Mouse (Mus musculus): ENCODE results near the gene Mb21d2. TPM values are rescaled to one million over a fixed set of nuclear protein-coding genes. Genes with fewer than 3 reads are reported as not detected.

The Mb21d2 gene
- total and polyA plus RNA-seq, 3 experiments = not detected

DNA sequence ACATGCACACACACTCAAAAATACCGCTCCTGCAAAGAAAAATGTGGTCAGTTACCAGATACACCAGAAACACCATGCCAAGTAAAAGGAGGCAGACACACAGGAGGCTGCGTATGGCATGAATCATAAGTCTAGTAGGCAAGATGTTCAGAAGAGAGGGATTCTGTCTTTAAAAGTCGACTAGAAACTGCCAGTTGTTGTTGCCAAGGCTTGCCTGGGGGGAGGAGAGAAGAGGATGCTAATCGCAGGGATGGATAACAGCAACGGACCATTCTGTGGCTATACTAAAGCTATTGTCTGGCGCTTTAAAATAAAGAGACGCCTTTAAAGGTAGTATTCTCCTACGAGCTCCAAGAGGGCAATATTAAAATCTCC lies 49.2 kb downstream of the Mb21d2 start:
- Histone ChIP-seq H3K9ac (ENCODE audit: insufficient read depth, low read depth) (no peak overlapping the region), H3K27me3 (replicated peaks) (no peaks in the 10 kb centered on the region), H3K4me3 (replicated peaks in 1 of 3; ENCODE audit: low read depth in 2 of 3, low read length in 2 of 3, poor library complexity in 1 of 3) (no peak overlapping the region), H3K4me2 (ENCODE audit: insufficient read depth, low read depth, poor library complexity, severe bottlenecking) (no peak overlapping the region), H3K36me3 (replicated peaks in 1 of 2; ENCODE audit: control insufficient read depth in 1 of 2, insufficient read depth in 1 of 2, low read length in 1 of 2) (no peaks in the 10 kb centered on the region), H3K27ac (ENCODE audit: insufficient read depth, low read depth) (no peak overlapping the region), H3K9me3 (replicated peaks; ENCODE audit: low read length) (peaks cover 85% of the 10 kb centered on the region), H3K4me1 (ENCODE audit: control insufficient read depth in 1 of 2, insufficient read depth in 2 of 2) (no peaks in the 10 kb centered on the region), H3K79me2 (replicated peaks; ENCODE audit: control insufficient read depth, extremely low read depth, insufficient read depth, poor library complexity, severe bottlenecking) (no peaks in the 10 kb centered on the region)
- DNase-seq (ENCODE audit: extremely low read depth) = no peak
- no peak for TF ChIP-seq E2F4 (IDR thresholded peaks at IDR 0.05; ENCODE audit: insufficient replicate concordance, low read depth, low read length)
- TF ChIP-seq USF1 (IDR thresholded peaks at IDR 0.05; ENCODE audit: low read depth, low read length) = no peak
- TF ChIP-seq MEF2A (IDR thresholded peaks at IDR 0.05; ENCODE audit: borderline replicate concordance, low read depth, low read length) = no peak
- no peak for TF ChIP-seq JUN (IDR thresholded peaks at IDR 0.05; ENCODE audit: insufficient read depth, low read depth, low read length)
- TF ChIP-seq MAFK (IDR thresholded peaks at IDR 0.05; ENCODE audit: insufficient replicate concordance, low read length) = no peak
- no peak for TF ChIP-seq POLR2AphosphoS2 (IDR thresholded peaks at IDR 0.05; ENCODE audit: low read depth, low read length)
- TF ChIP-seq TCF12 (IDR thresholded peaks at IDR 0.05; ENCODE audit: low read depth, low read length) = no peak
- TF ChIP-seq BHLHE40 (IDR thresholded peaks at IDR 0.05; ENCODE audit: low read depth, low read length) = no peak
- no peak for TF ChIP-seq KAT2A (IDR thresholded peaks at IDR 0.05; ENCODE audit: insufficient replicate concordance, low read length)
- TF ChIP-seq UBTF (IDR thresholded peaks at IDR 0.05; ENCODE audit: low read depth, low read length) = no peak
- TF ChIP-seq ZKSCAN1 (IDR thresholded peaks at IDR 0.05; ENCODE audit: borderline replicate concordance, low read depth, low read length) = no peak
- TF ChIP-seq ETS1 (conservative IDR thresholded peaks at IDR 0.05; ENCODE audit: low read depth, low read length) = no peak
- no peak for TF ChIP-seq HCFC1 (IDR thresholded peaks at IDR 0.05; ENCODE audit: low read depth, low read length)
- TF ChIP-seq NELFE (IDR thresholded peaks at IDR 0.05; ENCODE audit: low read depth, low read length) = no peak
- no peak for TF ChIP-seq ZNF384 (IDR thresholded peaks at IDR 0.05; ENCODE audit: low read depth, low read length)
- TF ChIP-seq ZMIZ1 (IDR thresholded peaks at IDR 0.05; ENCODE audit: low read depth, low read length) = no peak
- no peak for TF ChIP-seq NRF1 (IDR thresholded peaks at IDR 0.05; ENCODE audit: low read depth, low read length)
- TF ChIP-seq MYC (IDR thresholded peaks at IDR 0.05; ENCODE audit: low read depth, low read length) = no peak
- no peak for TF ChIP-seq ELF1 (IDR thresholded peaks at IDR 0.05; ENCODE audit: low read depth, low read length)
- in situ Hi-C loops (cut with MboI; ENCODE audit: low pct_ligation_motif_present, low pct_unique_long_range_greater_than_20kb, low sequenced_read_pairs) (no loop called here), dilution Hi-C loops (cut with MboI; ENCODE audit: extremely low pct_ligation_motif_present, extremely low pct_unique_long_range_greater_than_20kb, low sequenced_read_pairs) (no loop called here)

DNA sequence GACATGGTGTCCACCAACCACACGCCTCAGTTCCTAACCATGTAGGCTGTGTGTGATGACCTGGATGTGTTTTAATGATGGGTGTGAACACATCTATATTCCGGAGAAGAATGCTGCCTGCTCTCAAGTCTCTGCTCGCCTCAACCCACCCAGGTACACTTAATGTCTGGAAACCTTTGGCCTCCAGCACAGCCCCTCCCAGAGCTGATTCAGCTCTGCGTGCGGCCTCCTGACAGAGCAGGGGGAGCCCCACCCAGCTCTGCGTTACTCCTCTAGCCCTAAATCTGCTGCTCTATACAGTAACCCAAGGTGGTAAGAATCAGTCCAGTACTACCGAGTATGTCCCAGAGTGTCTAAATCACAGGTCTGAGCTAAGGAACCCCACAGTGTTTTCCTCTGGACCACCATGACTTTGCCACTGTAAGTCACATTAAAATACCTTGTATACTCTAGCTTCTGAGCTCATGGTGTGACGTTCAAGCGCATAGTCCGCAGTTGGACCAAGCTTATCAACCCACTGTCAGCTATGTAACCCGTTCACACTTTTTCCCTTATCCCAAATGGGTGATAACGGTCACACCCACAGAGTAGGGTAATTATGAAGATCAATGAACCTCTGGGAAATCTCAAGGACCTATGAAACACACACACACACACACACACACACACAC lies 49.7 kb downstream of the Mb21d2 start:
- in situ Hi-C loops (cut with MboI; ENCODE audit: low pct_ligation_motif_present, low pct_unique_long_range_greater_than_20kb, low sequenced_read_pairs) = no loop called here
- Histone ChIP-seq H3K27me3 (replicated peaks) (no peaks in the 10 kb centered on the region), H3K4me3 (replicated peaks in 1 of 3; ENCODE audit: low read depth in 2 of 3, low read length in 2 of 3, poor library complexity in 1 of 3) (no peak overlapping the region), H3K4me2 (ENCODE audit: insufficient read depth, low read depth, poor library complexity, severe bottlenecking) (no peak overlapping the region), H3K79me2 (replicated peaks; ENCODE audit: control insufficient read depth, extremely low read depth, insufficient read depth, poor library complexity, severe bottlenecking) (no peaks in the 10 kb centered on the region), H3K9ac (ENCODE audit: insufficient read depth, low read depth) (no peak overlapping the region), H3K27ac (ENCODE audit: insufficient read depth, low read depth) (no peak overlapping the region), H3K36me3 (replicated peaks in 1 of 2; ENCODE audit: control insufficient read depth in 1 of 2, insufficient read depth in 1 of 2, low read length in 1 of 2) (no peaks in the 10 kb centered on the region), H3K9me3 (replicated peaks; ENCODE audit: low read length) (peaks cover 86% of the 10 kb centered on the region), H3K4me1 (ENCODE audit: control insufficient read depth in 1 of 2, insufficient read depth in 2 of 2) (no peaks in the 10 kb centered on the region)
- TF ChIP-seq MEF2A (IDR thresholded peaks at IDR 0.05; ENCODE audit: borderline replicate concordance, low read depth, low read length) = no peak
- TF ChIP-seq PAX5 (IDR thresholded peaks at IDR 0.05; ENCODE audit: low read length) = no peak
- dilution Hi-C loops (cut with MboI; ENCODE audit: extremely low pct_ligation_motif_present, extremely low pct_unique_long_range_greater_than_20kb, low sequenced_read_pairs) = no loop called here
- DNase-seq (ENCODE audit: extremely low read depth) = no peak

All from CH12.LX (cell line).